Mouse (Mus musculus) right cerebral cortex, postnatal 25 days (tissue): ENCODE measurements at regions not wholly inside any gene's neighbourhood (a gene's known extent, or its start where the extent isn't known, plus 50 kb on each side); places are given as distances from the start of the nearest gene placed in this dataset.

ENCODE experiments used
- DNase-seq: peaks from one replicate; pipeline ENCODE4 v3.0.0; 2022

DNA sequence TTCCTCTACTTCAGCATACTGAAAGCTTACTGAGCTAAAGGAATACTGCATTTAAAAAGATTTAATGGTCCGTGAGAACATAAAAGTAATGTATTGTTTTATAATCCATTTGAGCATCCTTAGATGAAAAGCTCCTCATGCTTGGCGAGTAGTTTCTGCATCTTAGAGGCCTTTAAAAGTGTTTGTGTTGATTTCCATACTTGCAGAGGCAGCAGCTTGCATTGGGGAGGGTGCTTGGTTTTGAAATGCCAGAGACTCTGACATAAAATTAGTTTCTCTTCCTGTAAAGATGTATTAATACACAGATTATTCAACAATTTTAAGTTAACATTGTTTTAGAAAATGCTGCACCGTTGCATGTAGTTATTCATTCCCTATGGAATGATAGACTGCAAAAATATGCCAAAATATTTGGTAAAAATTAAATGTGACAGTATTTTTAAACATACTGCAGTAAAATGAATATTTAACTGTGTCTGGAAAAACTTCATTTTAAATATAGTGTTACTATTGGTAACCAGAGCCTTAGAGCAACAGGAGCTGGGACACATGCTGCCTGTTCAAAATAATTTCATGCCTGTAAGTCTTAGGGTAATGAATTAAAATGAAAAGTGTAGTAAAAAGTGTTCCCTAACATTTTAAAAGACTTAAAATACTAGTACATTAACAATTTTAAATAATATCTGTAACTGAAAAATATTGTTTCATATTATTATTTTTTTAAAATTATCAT is 234.7 kb upstream of the Gm10800 start:
- peak; percentile 4 for DNase-seq
